Mouse (Mus musculus) thymus, postnatal 25 days (tissue): ENCODE results near the gene Accsl.

ENCODE experiments used
- DNase-seq: peaks from one replicate; pipeline ENCODE4 v3.0.0; 2022

Gene Accsl

GRCm38 (mm10) chr2:93869107-93869600 is at the start of gene Accsl:
Accsl (minus strand) TSS chr2:93869157.
- DNase-seq, result no peak

GRCm38 (mm10) chr2:93913552-93913951 is 44.6 kb upstream of the Accsl start:
- no peak for DNase-seq

- no peak for DNase-seq
These were observed 43.0 kb upstream of the Accsl start for GRCm38 (mm10) chr2:93911942-93912341.

GRCm38 (mm10) chr2:93909716-93910115 is 40.8 kb upstream of the Accsl start:
- DNase-seq, result no peak

GRCm38 (mm10) chr2:93907519-93908294 is 38.8 kb upstream of the Accsl start:
- no peak for DNase-seq

- DNase-seq, result no peak
These were observed 37.4 kb upstream of the Accsl start for GRCm38 (mm10) chr2:93906316-93906715.

GRCm38 (mm10) chr2:93903415-93903814 is 34.5 kb upstream of the Accsl start:
- DNase-seq, result no peak

- no peak for DNase-seq
These were observed 33.8 kb upstream of the Accsl start for GRCm38 (mm10) chr2:93902680-93903305.

GRCm38 (mm10) chr2:93899397-93900380 is 30.7 kb upstream of the Accsl start:
- no peak for DNase-seq

- no peak for DNase-seq
These were observed 22.8 kb upstream of the Accsl start for GRCm38 (mm10) chr2:93891611-93892280.

- DNase-seq, result no peak
These were observed 21.2 kb upstream of the Accsl start for GRCm38 (mm10) chr2:93890143-93890542.

- no peak for DNase-seq
These were observed 20.1 kb upstream of the Accsl start for GRCm38 (mm10) chr2:93889071-93889470.

- no peak for DNase-seq
These were observed 19.4 kb upstream of the Accsl start for GRCm38 (mm10) chr2:93888366-93888765.

- no peak for DNase-seq
These were observed 18.3 kb upstream of the Accsl start for GRCm38 (mm10) chr2:93887273-93887672.

GRCm38 (mm10) chr2:93886013-93886794 is 17.2 kb upstream of the Accsl start:
- no peak for DNase-seq

GRCm38 (mm10) chr2:93883066-93883465 is 14.1 kb upstream of the Accsl start:
- DNase-seq, result no peak

- DNase-seq, result no peak
These were observed 12.8 kb upstream of the Accsl start for GRCm38 (mm10) chr2:93881640-93882367.

GRCm38 (mm10) chr2:93880981-93881380 is 12.0 kb upstream of the Accsl start:
- DNase-seq, result no peak

GRCm38 (mm10) chr2:93880450-93880849 is 11.5 kb upstream of the Accsl start:
- no peak for DNase-seq

- no peak for DNase-seq
These were observed 8.0 kb upstream of the Accsl start for GRCm38 (mm10) chr2:93877005-93877404.

- DNase-seq, result no peak
These were observed 5.6 kb upstream of the Accsl start for GRCm38 (mm10) chr2:93874606-93875005.
